Mouse (Mus musculus): ENCODE data around the gene Elac2. TPM values are rescaled to one million over a fixed set of nuclear protein-coding genes. Genes with fewer than 3 reads are reported as not detected.

Gene Elac2
- polyA plus RNA-seq, 1 experiment = not detected

DNA sequence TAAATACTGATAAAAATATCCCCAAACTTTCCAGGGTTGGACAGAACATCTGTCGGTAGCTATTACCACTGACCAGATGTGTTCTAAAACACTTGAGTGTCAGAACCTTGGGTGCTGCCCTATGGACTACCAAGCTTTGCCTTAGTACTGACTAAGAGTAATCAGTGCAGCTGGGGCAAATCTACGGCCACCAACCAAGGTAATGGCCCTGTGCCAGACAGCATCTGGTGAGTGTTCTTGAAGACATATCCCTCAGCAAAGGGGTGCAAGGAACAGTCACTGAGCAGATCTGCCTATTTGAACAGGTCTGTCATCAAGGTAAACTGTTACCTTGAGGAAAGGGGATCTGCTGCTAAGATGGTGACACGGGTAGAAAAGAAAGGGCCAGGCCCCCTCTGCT is 26.0 kb downstream of the Elac2 start:
- no peak overlapping the region for H3K27ac ChIP-seq (ENCODE audit: insufficient read depth, low read depth, low read length)
- H3K4me3 ChIP-seq (ENCODE audit: insufficient read depth, low read depth, low read length) = no peak overlapping the region
- TF ChIP-seq CTCF (IDR thresholded peaks at IDR 0.05; ENCODE audit: insufficient read depth, low read depth, low read length) (no peak), POLR2A (IDR thresholded peaks at IDR 0.05; ENCODE audit: insufficient read depth, low read depth, low read length) (no peak)
- WGBS = 78% methylated on average over 3 of the region's 3 CpGs
- H3K4me1 ChIP-seq (ENCODE audit: control insufficient read depth, insufficient read depth, low read length) = no peaks in the 10 kb centered on the region

DNA sequence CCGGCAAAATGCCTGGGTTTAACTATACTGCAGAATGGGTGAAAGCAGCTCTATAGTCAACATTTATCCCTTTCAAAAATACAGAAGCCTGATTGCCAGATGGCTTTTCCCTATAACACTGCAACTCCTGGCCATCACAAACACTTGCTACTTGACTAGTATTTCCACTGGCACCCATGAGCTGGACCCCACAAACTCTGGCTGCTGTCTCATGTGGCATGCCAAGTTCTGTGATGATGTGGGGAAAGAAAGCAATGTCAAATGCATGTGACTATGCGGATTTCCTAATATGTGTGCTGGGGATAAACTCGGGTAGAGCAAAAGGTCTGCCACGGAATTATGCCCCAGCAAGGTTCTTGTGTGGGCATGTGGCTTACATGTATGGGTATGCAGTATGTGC is 27.2 kb downstream of the Elac2 start:
- Histone ChIP-seq H3K4me3 (ENCODE audit: insufficient read depth, low read depth, low read length) (no peak overlapping the region), H3K27ac (ENCODE audit: insufficient read depth, low read depth, low read length) (no peak overlapping the region), H3K4me1 (ENCODE audit: control insufficient read depth, insufficient read depth, low read length) (no peaks in the 10 kb centered on the region)
- 96% methylated on average over 4 of the region's 4 CpGs for WGBS
- TF ChIP-seq POLR2A (IDR thresholded peaks at IDR 0.05; ENCODE audit: insufficient read depth, low read depth, low read length) = no peak

GRCm38 (mm10) chr11:65013906-65014305 is 35.1 kb downstream of the Elac2 start:
- H3K27ac ChIP-seq (ENCODE audit: insufficient read depth, low read depth, low read length) = no peak overlapping the region
- no peak overlapping the region for H3K4me3 ChIP-seq (ENCODE audit: insufficient read depth, low read depth, low read length)
- no peak for TF ChIP-seq CTCF (IDR thresholded peaks at IDR 0.05; ENCODE audit: insufficient read depth, low read depth, low read length)
- TF ChIP-seq POLR2A (IDR thresholded peaks at IDR 0.05; ENCODE audit: insufficient read depth, low read depth, low read length) = no peak
- 82% methylated on average over 6 of the region's 6 CpGs for WGBS
- H3K4me1 ChIP-seq (ENCODE audit: control insufficient read depth, insufficient read depth, low read length) = no peaks in the 10 kb centered on the region

DNA sequence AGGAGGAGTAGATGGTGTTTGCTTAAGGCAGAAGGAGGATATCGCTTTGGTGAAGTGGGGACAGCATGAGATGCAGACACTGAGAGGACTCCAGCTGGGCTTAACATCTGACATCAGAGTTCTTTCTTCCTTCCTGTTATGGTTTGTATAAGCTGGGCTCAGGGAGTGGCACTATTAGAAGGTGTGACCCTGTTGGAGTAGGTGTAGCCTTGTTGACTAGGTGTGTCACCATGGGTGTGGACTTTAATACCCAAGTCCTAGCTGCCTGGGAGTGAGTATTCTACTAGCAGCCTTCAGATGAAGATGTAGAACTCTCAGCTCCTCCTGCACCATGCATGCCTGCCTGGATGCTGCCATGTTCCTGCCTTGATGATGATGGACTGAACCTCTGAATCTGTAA is 37.9 kb downstream of the Elac2 start:
- 95% methylated on average over 1 of the region's 1 CpGs for WGBS
- Histone ChIP-seq H3K4me1 (ENCODE audit: control insufficient read depth, insufficient read depth, low read length) (no peaks in the 10 kb centered on the region), H3K27ac (ENCODE audit: insufficient read depth, low read depth, low read length) (no peak overlapping the region), H3K4me3 (ENCODE audit: insufficient read depth, low read depth, low read length) (no peak overlapping the region)
- TF ChIP-seq POLR2A (IDR thresholded peaks at IDR 0.05; ENCODE audit: insufficient read depth, low read depth, low read length) (no peak), CTCF (IDR thresholded peaks at IDR 0.05; ENCODE audit: insufficient read depth, low read depth, low read length) (no peak)

DNA sequence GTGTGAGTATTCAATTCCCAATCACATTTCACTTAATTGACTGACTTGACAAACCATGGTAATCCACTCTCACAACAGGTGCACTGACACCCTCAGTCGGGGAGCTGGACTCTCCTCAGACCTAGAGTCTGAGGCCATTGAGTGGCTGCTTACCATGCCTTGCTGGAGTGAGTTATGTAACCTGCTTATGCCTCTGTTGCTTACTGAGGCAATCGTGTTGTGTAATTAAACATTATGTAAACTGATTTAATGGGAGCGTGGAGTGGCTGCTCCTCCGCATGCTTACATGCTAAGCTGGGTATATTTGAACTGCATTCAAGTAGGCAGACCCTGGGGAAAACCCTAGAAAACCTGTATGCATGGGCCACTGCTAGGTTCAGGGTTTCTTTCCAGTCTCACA is 41.9 kb downstream of the Elac2 start:
- H3K4me3 ChIP-seq (ENCODE audit: insufficient read depth, low read depth, low read length) = no peak overlapping the region
- H3K4me1 ChIP-seq (ENCODE audit: control insufficient read depth, insufficient read depth, low read length) = no peaks in the 10 kb centered on the region; the same call in 1 of the 2 replicates
- no peak overlapping the region for H3K27ac ChIP-seq (ENCODE audit: insufficient read depth, low read depth, low read length)
- 66% methylated on average over 4 of the region's 4 CpGs for WGBS
- TF ChIP-seq POLR2A (IDR thresholded peaks at IDR 0.05; ENCODE audit: insufficient read depth, low read depth, low read length) (no peak), CTCF (IDR thresholded peaks at IDR 0.05; ENCODE audit: insufficient read depth, low read depth, low read length) (no peak)

GRCm38 (mm10) chr11:65022771-65023170 is 43.9 kb downstream of the Elac2 start:
- Histone ChIP-seq H3K4me1 (ENCODE audit: control insufficient read depth, insufficient read depth, low read length) (peaks cover 2% of the 10 kb centered on the region; the same call in 1 of the 2 replicates), H3K4me3 (ENCODE audit: insufficient read depth, low read depth, low read length) (no peak overlapping the region), H3K27ac (ENCODE audit: insufficient read depth, low read depth, low read length) (no peak overlapping the region)
- TF ChIP-seq POLR2A (IDR thresholded peaks at IDR 0.05; ENCODE audit: insufficient read depth, low read depth, low read length) (no peak), CTCF (IDR thresholded peaks at IDR 0.05; ENCODE audit: insufficient read depth, low read depth, low read length) (no peak)
- 82% methylated on average over 11 of the region's 11 CpGs for WGBS

DNA sequence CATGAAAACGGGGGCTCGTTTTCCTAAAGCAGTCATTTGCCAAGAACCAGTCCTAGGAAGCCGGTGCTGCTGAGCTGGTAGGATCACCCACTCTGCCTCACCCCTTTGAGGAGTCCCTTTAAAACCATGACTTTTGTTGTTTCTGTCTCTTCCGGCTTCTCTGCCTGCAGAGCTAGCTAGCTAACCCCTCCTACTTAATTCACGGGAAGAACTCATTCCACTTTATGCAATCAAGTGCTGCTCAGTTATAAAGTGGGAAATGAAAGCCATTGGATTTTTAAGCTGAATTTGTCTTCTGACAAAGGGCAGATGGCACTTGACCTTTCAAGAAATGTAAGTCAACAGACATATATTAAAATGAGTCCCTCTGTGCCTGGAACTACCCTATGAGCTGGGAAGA is 49.2 kb downstream of the Elac2 start:
- Histone ChIP-seq H3K27ac (ENCODE audit: insufficient read depth, low read depth, low read length) (no peak overlapping the region), H3K4me1 (ENCODE audit: control insufficient read depth, insufficient read depth, low read length) (peaks cover 3% of the 10 kb centered on the region; the same call in 1 of the 2 replicates), H3K4me3 (ENCODE audit: insufficient read depth, low read depth, low read length) (no peak overlapping the region)
- TF ChIP-seq POLR2A (IDR thresholded peaks at IDR 0.05; ENCODE audit: insufficient read depth, low read depth, low read length) (no peak), CTCF (IDR thresholded peaks at IDR 0.05; ENCODE audit: insufficient read depth, low read depth, low read length) (no peak)
- WGBS = 41% methylated on average over 5 of the region's 5 CpGs

DNA sequence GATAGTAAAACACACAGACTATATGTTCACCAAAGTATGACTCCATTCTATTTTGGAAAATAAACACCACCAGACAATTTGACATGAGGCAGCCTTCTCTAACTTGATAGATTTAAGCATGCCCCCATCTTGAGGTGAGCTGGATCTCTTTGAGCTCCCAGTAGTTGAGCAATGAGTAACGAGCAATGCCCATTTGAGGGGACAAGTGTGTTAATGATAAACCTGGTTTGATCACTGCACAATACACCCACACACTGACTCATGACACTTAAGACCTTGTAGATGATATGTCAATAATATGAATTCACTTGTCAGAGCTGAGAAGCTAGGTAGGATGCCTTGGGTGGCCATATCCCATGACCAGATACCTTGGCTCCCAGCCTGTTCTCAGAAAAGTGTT is 51.4 kb downstream of the Elac2 start:
- 93% methylated on average over 1 of the region's 1 CpGs for WGBS
- Histone ChIP-seq H3K27ac (ENCODE audit: insufficient read depth, low read depth, low read length) (no peak overlapping the region), H3K4me1 (ENCODE audit: control insufficient read depth, insufficient read depth, low read length) (0 out of 2 replicates have a peak, but pooled peaks cover 3% of the 10 kb centered on the region), H3K4me3 (ENCODE audit: insufficient read depth, low read depth, low read length) (no peak overlapping the region)
- TF ChIP-seq POLR2A (IDR thresholded peaks at IDR 0.05; ENCODE audit: insufficient read depth, low read depth, low read length) (no peak), CTCF (IDR thresholded peaks at IDR 0.05; ENCODE audit: insufficient read depth, low read depth, low read length) (no peak)

DNA sequence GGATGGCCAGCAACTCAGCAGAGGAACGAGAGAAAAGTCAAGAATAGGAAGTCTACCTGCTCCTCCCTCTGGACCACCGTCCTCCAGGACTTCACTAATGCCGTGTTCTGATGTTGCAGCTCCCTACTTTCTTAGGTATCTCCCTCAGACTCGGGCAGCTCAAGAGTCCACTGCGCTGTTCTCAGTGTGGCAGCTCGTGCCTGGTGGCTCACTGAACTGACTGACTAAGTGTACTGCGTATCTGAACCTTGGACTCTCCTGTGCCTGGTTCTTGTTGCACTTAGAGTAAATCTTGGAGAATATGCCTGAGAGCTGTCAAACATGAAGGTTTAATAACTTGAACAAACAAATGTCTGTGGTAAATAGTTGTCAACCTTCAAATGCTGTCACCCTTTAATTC is 53.4 kb downstream of the Elac2 start:
- Histone ChIP-seq H3K4me3 (ENCODE audit: insufficient read depth, low read depth, low read length) (no peak overlapping the region), H3K27ac (ENCODE audit: insufficient read depth, low read depth, low read length) (no peak overlapping the region), H3K4me1 (ENCODE audit: control insufficient read depth, insufficient read depth, low read length) (0 out of 2 replicates have a peak, but pooled peaks cover 3% of the 10 kb centered on the region)
- TF ChIP-seq CTCF (IDR thresholded peaks at IDR 0.05; ENCODE audit: insufficient read depth, low read depth, low read length) (no peak), POLR2A (IDR thresholded peaks at IDR 0.05; ENCODE audit: insufficient read depth, low read depth, low read length) (no peak)
- 95% methylated on average over 7 of the region's 7 CpGs for WGBS

GRCm38 (mm10) chr11:65038996-65039395 is 60.2 kb downstream of the Elac2 start:
- H3K4me1 ChIP-seq (ENCODE audit: control insufficient read depth, insufficient read depth, low read length) = no peaks in the 10 kb centered on the region
- 79% methylated on average over 2 of the region's 2 CpGs for WGBS
- H3K4me3 ChIP-seq (ENCODE audit: insufficient read depth, low read depth, low read length) = no peak overlapping the region
- TF ChIP-seq POLR2A (IDR thresholded peaks at IDR 0.05; ENCODE audit: insufficient read depth, low read depth, low read length) (no peak), CTCF (IDR thresholded peaks at IDR 0.05; ENCODE audit: insufficient read depth, low read depth, low read length) (no peak)
- no peak overlapping the region for H3K27ac ChIP-seq (ENCODE audit: insufficient read depth, low read depth, low read length)
